Mouse (Mus musculus) heart, postnatal 0 days (tissue): ENCODE measurements around the gene Pts.

Experiments
- CTCF ChIP-seq: IDR thresholded peaks from 2 replicates; pipeline ENCODE4 v1.5.1; 2016; ENCODE audit warnings: antibody characterized with exemption, control low read depth, low read depth
- EP300 ChIP-seq: IDR thresholded peaks from 2 replicates; pipeline ENCODE4 v1.6.1; 2016; ENCODE audit warnings: antibody characterized with exemption, low read depth

DNA sequence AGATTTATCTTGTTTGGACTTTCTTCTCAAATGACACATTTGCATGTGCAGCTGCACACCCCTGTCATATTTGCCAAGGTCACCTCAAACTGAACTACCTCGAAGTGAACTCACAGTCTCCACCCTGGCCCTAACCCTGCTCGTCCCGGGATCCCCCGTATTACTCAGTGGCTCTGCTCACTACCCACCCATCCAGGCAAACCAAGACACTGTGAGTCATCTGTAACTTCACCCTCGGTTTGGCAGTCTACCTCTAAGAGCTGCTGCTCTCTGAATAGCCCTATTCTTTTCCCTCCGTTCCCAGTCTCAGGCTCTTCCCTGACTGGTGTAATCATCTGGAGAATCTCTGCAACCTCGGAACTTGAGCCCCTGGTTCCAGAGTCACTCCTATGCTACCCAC, 51.9 kb downstream of the Pts start:
- TF ChIP-seq CTCF (no peak), EP300 (no peak)
